Mouse (Mus musculus) fibroblast of lung, adult 2 months (primary cell): ENCODE measurements around the gene Ccpg1.

Experiments used
- DNase-seq: peaks from one replicate; pipeline ENCODE4 v3.0.0-alpha.2; 2011; ENCODE audit warnings: low read depth

Ccpg1 gene

DNA sequence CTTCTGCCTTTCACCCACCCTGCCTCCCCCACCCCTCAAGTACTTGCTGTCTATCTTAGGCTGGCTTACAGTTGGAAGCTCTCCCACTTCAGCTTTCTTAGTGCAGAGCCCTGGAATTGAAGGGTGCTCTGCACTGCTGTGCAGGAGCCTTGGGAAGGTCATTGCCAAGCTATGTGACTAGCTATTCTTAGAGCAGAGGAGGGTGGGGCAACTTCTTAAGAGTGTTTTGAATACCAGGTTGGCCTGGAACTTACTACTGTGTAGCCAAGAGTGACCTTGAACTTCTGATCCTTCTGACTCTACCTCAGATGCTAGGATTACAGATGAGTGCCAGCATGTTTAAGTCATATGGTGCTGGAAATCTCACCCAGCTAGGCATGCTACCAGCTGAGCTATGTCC is 10.9 kb downstream of the Ccpg1 start:
- no peak for DNase-seq

DNA sequence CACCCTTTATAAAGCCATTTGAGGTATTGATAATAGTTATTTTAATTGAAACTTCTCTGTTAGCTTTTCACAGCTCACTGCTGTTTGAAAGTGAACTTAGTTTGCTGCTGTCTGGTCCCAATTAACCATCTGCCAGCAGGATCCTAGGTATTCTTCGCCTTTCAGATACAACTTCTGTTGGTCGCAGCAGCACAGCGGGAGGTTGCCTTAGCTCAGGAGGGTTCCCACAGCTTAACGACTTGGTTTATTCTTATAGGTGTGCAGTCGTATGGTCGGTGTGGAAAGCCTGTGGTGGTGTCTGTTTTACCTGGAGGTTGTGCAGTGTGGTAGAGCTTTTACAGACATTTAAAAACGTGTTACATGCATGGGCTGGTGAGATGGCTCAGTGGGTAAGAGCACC is 11.6 kb downstream of the Ccpg1 start:
- no peak for DNase-seq

DNA sequence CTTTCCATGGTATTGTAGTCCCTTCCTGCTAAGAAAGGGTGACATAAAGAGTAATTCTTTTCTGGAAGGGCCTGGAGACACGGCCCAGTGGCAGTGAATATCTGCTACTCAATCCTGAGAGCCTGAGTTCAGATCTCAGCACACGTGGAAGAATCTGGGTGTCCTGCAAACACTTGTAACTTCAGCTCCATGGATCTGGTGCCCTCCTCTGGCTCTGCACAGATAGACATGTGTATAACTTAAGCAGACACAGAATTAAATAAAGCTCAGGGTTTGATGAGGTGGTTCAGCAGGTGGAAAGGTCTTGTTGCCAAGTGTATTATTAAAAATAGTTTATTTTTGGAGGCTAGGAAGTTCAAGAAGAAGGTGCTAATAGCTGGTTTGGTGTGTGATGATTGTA is 15.3 kb downstream of the Ccpg1 start:
- DNase-seq = no peak

DNA sequence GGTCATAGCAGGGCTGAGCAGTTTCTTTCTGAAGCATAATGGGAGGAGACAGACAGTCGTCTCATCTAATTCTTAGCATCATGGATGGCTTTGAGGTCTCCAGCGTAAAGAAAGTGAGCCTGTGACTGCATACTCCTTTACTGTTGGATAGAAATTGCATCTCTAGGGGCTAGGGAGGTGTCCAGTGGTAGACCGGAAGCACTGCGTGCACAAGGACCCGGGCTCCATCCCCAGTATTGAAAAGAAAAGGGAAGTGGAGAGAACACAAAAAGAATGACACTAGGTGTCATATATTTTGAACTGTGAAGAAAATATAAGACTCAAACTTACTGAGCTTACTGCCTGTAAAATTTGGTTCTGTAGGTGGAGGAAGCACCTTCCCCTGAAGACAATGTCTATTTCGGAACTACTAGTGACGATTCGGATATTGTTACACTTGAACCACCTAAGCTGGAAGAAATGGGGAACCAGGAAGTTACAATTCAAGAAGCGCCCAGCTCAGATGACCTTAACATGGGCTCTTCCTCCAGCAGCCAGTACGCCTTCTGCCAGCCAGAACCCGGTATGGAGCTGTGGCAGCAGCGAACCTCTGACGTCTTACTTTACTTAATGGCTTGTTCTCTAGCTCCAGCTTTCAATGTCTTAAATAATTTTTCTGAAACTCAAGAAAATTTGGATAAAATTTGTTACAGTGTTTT is 16.2 kb downstream of the Ccpg1 start:
- no peak for DNase-seq

DNA sequence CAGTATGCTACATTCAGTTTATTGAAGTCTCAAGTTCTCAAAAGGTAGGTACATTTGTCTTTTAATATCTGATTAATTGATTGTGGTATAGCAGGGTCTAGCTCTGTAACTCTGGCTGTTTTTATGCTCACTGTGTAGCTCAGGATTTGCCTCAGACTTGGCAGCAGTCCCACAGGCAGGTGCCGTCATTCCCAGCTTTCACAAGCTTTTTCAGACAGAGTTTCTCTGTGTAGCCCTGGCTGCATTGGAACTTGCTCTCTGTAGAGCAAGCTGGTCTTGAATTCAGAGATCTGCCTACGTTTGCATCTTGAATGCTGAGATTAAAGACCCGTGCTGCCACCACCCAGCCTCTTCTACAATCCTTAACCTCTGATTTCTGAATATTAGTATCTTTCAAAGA is 16.9 kb downstream of the Ccpg1 start:
- DNase-seq = no peak

DNA sequence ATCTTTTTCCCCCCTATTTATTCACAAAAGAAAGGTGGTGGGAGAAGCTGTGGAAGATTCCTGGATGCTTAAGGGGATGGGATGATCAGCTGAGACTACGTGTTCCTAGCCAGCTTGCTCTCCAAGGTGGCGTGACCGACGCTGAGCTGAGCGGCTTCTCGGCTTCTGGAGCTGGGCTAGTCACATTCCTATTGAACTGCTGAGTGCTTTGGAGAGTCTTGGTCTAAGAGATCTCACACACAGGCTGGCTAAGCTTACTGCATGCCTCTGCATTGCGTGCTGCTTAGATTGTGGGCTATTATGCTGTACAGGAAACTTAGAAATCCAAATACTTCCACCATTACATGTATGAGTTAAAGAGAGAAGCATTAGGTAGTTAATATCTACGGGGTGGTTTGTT is 18.8 kb downstream of the Ccpg1 start:
- no peak for DNase-seq

DNA sequence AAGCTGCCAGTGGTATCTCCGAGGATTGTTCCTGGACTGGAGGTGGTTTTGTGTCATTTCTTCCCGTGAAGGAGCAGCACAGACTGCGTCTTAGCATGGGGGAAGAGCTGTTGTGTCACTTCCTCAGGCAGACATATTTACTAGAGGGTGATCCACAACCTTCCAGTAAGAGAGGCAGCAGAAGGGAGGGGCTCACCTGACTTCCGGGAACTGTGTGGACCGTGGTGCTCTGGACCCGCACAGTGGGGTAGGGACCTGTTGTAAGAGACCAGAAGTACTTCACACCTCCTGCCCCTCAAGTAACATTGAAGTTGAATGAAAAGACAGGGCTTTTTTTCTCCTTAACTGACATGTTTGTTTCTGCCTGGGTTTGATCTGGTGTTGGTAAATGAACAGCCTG is 19.9 kb downstream of the Ccpg1 start:
- no peak for DNase-seq

DNA sequence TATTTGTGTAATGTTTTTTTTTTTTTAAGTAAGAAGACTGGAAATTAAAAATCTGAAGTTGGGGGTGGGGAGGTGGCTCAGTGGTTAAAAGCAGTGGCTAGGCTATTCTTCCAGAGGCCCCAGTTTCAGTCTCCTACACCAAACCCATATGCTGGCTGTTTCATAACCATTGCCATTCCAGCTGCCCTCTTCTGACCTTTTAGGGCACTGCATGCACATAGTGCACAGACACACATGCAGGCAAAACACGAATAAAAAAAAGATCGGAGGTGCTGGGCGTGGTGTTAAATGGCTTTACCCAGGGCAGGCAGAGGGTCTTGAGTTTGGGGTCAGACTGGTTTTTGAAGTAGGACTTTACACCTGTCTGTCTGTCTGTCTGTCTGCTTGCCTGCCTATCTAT is 20.9 kb downstream of the Ccpg1 start:
- no peak for DNase-seq

DNA sequence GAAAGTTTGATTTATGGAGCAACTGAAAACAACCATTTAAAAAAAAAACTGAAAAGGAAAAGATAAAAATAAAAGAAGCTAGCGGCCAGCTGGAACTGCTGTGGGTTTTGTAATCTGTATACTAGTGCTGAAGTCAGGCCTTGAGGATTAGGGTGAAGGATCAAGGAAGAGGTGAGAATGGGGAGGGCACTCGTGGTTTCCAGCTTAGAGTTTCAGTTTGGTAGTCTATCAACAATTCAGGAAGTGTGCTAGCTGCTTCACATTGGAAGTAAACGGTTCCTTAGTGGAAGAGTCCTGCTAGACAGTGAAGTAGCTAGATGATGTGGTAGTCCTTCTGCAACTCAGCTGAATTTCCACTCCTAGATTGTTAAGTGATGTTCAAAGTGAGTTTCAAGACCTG is 23.2 kb downstream of the Ccpg1 start:
- no peak for DNase-seq

DNA sequence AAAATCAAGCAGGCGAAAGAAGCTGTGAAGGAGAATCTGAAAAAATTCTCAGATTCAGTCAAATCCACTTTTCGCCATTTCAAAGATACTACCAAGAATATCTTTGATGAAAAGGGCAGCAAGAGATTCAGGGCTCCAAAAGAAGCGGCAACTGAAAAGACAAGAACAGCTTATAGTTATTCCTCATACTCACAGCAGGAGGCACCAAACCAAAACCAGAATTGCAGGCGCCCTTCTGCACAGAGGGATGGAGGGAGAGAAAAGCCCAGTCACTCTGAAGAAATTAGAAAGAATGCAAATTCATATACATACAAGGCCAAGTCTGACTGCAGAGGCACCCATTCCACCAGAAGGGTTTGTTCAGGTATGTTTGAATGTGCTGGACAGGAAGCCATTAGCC is 27.4 kb downstream of the Ccpg1 start:
- no peak for DNase-seq

DNA sequence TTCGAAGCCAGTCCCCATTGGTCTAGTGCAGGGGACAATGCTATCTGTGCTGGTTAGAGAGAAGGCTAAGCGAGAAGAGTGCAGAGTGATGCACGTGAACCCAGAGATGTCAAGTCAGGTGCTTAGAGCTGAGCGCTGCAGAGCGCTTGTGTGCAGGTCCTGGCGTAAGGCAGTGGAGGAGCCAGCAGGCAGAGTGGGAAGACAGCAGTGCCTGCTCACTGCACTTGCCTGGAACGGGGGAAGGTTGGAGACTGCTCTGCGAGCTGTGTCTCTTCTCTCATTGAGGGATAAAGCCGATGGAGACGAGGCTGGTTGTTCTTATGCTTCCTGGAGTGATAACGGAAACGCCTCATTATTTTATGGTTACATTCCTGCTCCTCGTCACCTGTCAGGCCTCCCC is 29.5 kb downstream of the Ccpg1 start:
- DNase-seq = no peak

DNA sequence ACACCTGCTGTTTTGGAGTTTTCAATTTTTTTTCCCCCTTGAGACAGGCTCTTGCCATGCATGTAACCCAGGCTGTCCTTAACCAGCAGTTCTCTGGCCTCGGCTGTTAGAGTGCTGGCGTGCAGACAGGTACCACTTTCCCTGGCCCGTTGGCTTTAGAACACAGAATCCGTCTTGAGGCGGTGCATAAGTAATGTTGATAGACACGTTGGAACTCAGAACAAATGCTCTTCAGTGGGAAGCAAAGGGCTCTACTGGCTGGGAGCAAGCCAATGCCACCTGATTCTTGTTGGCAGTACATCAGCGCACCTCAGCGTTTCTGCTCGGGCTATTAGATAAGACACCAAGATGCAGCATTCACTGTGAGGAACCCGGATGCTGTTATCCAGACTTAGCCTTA is 34.6 kb downstream of the Ccpg1 start:
- DNase-seq = no peak

DNA sequence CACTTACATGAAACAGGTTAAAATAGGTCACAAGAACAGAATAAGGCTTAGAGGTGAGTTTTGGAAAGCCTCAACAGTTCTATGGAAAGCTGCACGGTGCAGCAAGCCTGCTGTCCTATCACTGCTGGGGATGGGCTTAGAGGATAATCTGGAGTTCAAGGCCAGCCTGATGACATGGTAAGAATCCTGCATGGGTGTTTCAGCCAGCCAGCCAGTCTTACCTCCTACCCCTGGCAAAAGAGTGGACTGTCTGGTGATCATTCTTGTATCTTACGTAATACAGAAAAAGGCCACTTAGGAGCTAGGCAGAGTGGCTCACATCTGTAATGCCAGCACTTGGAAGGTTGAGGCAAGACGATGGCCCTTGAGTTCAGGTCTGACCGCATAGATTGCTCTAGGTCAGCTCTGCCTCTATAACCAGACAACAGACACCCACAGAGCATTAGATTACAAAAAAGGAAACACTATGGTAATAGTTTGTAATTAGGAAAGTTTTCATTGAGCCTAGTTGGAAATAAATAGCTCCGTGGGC is 35.4 kb downstream of the Ccpg1 start:
- no peak for DNase-seq

DNA sequence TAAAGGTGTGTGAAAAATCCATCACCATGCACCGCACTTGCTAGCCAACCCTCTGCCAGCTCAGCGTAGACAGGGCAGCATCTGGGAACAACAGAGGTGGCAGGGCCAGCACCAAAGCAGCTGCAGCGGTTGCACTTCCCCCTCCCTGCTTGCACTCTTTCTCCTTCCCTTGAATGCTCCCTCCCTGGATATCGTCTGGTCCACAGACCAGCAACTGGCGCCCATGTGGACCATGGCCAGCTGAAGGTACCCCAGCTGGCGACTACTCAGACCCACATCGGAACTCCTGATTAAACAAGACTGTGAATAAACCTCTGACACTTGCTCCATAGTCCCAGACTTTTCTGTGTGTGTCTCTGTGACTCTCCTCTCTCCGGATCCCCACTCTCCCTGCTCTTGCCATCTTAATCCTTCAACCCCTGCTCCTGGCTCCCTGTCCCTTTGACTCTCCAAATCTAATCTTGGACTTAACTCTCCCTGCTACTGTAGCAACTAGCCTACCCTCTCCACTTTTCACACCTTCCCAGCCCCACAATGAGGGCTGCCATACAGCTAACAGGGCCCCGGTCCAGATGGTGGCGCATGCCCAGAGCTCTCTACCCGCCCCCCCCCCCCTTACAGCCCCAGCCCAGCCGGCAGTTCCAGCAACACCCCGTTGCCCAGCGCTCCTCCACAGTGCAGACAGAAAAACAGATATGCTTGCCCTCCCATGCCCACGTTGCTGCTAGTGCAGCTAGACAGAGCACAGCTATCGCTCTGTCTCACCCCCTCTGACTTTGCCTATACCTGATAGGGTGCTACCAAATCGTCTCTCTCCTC is 40.8 kb downstream of the Ccpg1 start:
- no peak for DNase-seq

DNA sequence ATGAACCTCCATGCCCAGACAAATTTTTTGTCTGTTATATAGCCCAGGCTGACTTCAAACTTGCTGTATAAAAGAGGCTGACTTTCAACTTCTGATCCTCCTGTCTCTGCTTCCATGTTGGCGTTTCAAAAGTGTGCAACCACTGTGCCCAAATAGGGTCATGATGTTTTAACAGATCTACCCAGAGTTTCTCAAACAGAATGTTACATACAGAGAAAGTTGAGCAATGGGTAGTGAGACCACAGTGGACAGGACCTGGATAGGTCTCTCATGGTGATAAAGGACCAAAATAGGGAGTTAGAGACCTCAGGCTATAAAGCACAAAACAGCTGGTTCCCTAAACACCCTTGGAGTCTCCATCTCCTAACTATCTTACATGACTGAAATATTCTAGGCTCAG is 45.2 kb downstream of the Ccpg1 start:
- no peak for DNase-seq

DNA sequence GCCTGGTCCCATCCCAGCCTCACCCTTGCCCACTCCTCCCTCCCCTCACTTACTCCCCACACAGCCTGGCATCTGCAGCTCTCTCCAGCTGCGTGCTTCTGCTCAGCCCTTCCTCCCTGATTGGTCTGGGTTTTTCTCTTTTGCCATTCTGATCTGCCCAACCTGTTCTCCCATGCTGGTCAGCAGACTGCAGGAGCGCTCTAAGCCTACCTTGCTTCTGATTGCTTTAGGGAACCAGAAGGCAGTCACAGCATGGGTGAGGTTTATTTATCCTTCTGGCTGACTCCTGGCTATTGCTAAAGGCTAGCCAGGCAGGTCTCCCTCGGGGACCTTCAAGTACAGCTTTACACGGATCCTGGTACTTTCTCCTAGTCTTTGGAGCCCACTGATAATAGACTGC is 46.2 kb downstream of the Ccpg1 start:
- DNase-seq = no peak

DNA sequence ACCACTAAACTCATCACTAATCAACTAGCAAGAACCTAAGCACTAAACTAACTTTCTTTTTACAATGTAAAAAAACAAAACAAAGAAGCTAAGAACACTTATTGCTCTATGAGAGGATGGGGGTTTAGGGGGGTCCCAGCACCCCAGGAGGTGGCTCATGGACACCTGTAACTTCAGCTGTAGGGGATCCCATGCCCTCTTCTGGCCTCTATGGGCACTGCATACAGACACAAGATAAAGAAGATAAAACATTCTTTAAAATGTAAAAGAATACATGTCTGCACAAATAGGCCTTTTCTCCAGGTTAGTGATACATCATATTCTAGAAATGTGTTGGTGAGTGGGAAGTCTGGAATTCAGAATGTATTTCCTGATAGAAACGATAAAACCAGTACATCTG is 48.2 kb downstream of the Ccpg1 start:
- DNase-seq = no peak

DNA sequence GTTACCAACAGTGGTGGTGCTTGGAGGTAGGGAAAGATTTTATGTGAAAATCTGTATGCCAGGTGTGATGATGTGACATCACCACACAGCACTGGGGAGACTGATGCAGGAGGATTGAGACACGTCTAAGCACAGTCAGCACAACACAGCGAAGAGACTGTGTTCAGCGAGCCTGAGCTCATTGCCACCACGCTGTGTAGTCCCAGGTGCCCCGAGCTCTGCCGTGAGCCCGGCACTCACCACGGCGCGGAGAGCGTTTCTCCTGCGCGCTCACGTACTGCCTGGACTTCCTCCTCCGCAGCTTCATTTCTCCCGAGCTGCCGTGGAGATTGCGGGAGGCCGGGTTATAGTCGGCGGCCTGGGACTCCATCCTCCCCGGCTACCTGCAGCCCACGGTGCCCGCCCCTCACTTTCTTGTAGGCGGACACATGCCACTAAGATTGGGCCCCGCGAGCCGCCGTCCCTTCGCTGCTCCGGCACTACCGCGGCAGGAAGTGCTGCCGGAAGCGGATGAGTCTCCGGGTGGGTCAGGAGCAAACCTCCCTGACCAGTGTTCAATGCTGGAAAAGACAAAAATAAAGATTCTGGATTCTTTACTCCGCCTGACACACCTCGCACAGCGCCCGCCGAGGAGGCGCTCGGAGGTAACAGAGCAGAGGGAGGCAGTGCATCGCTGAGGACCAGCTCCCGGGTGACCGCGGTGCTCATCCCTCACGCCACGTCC is 54.2 kb downstream of the Ccpg1 start:
- DNase-seq = peak; percentile 44

DNA sequence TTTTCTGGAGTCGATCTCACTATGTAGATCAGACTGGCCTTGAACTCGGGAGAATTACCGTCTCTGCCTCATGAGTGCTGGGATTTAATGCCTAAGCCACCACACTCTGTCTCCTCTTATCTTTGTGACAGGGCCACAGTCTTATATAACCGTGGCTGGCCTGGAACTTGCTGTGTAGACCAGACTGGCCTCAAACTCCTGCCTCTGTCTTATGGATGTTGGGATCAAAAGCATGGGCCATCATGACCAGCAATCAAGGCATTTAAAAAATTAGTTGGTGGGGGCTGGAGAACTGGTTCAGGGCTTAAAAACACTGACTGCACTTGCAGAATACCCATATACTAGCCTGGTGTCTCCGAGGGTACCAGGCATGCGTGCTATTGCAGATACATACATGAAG is 54.9 kb downstream of the Ccpg1 start, which contains the start of gene Pigb:
Pigb (minus strand) TSS at position 299 of the 400 bp plus-strand sequence.
- DNase-seq = no peak

DNA sequence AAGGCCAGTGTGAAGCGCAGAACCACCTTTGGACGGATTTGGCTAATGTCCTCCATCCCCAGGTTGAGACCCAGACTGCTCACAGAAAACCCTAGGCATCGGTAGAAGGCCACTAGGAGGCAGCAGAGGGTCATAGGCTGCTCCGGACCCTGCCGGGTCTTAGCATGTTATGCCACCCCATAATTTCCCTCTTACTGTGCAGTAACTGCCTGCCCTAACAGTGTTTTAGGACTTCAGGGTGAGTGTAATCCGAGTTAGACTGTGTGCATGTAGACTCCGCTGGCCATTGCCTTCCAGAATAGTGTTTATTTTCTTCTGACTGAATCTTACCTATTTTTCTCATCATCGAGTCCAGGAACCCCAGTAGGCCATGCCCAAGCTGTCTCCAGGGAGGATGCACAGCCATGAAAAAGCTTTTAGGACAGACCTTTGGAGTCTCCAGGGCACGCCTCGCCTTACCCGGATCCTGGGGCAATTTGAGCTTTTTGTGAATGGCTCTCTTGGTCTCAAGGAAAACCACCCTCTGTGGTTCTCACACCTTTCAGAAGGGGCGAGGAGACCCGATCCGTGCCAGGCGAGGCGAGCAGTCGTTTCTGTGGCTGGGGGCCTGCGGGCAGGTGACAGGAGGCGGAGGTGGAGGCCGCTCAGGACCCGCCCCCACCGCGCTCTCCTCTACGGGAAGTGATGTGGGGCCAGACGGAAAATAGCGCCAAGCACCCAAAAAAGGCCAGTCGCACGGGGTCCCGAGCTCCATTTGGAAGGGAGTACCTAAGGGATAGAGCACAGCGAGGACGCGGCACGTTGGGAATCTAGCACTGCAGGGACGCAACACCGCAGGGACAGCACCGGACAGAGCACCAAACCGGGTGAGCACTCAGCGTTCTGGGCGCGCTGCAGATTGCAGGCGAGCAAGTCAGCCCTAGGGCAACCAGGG is 59.2 kb downstream of the Ccpg1 start, which contains the start of gene Rab27a:
Rab27a (plus strand) TSS at position 709 of the 934 bp plus-strand sequence.
- peak; percentile 36 for DNase-seq

DNA sequence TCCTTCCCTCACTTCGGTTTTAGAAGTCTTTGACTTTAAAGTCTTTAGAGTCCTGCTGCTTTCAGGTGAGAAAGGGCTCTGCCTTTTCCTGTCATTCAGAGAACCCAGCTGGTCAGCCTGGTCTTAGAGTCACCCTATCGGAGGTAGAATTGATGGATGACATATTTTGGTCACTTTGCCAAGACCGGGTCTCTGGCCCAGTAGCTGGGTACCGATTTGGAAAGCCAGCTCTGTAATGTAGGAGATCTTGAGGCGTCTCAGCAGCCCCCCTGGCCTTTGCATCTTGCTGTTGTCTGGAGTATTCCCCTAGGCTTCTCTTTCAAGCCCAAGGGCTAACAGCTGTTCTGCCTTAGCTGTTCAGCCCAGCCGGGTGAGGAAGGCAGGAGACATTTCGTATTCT is 60.0 kb downstream of the Ccpg1 start:
- DNase-seq = no peak

DNA sequence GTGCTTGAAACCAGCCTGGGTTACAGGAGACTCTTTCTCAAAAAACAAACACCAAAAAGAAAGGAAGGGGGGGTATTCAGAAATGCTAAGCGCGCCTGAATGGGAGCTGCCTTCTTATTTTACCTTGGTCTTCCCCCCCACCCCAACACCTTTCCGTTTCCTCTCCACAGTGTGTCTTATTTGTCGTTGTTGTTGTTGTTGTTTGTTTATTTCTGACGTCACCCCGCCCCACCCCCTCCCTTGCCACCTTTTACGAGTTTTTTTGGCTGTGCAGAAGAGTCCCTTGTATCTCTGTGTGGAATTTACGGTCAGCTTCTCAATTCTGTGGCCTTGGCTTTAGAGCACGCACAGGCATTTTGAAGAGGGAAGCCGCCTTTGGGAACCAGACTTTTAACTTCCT is 60.5 kb downstream of the Ccpg1 start:
- no peak for DNase-seq
